Mouse (Mus musculus): ENCODE measurements around the gene Tnks2. TPM values are rescaled to one million over a fixed set of nuclear protein-coding genes. Genes with fewer than 3 reads are reported as not detected.
"Not testable (repeated sequence)": the region's sequence is repeated elsewhere in the genome, so short reads cannot be mapped to it uniquely, and the experiment has no call there.

Gene Tnks2
- total RNA-seq, 1 experiment from 2014 or later: 88.0 TPM

DNA sequence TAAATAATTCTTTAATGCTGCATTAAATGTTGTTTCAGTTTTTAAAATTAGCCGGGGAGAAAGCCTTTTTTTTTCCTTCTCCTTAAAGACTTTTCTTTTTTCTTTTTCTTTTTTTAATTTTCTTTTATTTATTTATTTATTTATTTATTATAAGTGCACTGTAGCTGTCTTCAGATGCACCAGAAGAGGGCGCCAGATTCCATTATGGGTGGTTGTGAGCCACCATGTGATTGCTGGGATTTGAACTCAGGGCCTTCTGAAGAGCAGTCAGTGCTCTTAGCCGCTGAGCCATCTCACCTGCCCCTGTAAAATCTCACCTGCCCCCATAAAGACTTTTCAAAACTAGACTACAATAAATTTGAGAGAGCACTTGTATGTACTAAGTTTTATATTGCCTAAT is 34.6 kb downstream of the Tnks2 start:
- not testable (repeated sequence) for ATAC-seq (replicated peaks in 1 of 2; ENCODE audit: insufficient read depth in 1 of 2, low FRiP score in 2 of 2, low TSS enrichment in 1 of 2, low read depth in 1 of 2, poor library complexity in 2 of 2, severe bottlenecking in 2 of 2)

DNA sequence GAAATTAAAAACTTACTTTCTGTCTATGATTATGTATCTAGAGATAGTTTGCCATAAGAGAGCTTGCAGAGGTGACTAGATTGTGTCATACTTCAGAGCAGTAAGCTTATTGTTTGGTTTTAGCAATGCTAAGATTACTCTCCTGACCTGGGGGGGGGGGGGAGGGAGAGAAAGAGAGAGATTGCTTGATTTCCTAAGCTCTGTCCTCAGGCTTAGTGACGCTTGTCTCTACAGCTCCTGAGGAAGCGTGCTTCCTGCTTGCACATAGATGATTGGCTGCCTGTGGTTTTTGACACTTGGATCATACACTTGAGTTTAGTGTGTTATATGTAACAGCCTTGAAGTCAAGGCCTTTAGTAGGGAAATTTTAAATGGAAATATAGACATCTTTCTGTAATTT is 40.6 kb downstream of the Tnks2 start:
- no peak for ATAC-seq (replicated peaks in 1 of 2; ENCODE audit: insufficient read depth in 1 of 2, low FRiP score in 2 of 2, low TSS enrichment in 1 of 2, low read depth in 1 of 2, poor library complexity in 2 of 2, severe bottlenecking in 2 of 2)

DNA sequence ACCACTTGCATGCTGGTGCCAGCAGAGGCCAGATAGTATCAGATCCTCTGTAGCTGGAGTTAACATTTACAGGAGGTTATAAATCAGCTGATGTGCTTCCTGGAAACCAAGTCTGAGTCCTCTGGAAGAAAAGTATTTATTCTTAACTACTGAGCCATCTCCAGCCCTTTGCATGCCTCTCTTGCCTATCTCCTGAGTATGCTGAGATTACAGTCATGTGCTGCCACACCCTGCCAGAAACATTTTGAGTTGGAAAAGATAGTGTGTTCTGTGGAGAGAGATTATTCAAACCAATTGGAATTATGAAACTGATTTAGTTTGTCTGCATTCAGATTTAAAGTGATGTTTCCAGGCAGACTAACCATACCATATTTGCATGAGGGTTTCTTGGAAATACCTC is 43.3 kb downstream of the Tnks2 start:
- ATAC-seq (replicated peaks in 1 of 2; ENCODE audit: insufficient read depth in 1 of 2, low FRiP score in 2 of 2, low TSS enrichment in 1 of 2, low read depth in 1 of 2, poor library complexity in 2 of 2, severe bottlenecking in 2 of 2): no peak

DNA sequence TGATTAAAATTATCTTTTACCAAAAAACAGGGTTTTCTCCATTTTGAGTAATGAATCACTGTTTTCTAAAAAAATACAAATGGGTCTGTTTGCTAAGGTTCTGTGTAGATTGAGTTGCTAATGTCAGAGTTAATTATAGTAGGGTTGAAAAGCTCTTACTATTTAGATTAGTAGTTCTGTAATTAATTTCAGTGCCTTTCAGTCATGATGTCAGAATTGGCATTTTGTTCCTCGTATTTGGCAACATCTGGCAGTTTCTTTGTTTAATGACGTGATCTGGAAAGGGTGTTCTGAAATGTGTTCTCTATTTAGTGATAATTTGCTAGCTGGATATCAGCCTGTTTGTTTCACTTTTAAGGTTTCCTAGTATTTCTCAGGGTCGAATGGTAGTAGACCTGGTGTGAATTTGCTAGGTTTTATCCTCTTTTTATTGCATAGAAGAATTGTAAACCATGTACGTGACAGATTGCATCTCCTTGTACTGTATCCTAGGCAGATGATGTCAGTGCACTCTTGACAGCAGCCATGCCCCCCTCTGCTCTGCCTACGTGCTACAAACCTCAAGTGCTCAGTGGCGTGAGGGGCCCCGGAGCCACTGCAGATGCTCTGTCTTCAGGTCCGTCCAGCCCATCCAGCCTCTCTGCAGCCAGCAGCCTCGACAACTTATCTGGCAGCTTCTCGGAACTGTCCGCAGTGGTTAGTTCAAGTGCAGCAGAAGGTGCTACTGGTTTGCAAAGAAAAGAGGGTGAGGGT is 44.9 kb downstream of the Tnks2 start:
- ATAC-seq (replicated peaks in 1 of 2; ENCODE audit: insufficient read depth in 1 of 2, low FRiP score in 2 of 2, low TSS enrichment in 1 of 2, low read depth in 1 of 2, poor library complexity in 2 of 2, severe bottlenecking in 2 of 2): no peak

DNA sequence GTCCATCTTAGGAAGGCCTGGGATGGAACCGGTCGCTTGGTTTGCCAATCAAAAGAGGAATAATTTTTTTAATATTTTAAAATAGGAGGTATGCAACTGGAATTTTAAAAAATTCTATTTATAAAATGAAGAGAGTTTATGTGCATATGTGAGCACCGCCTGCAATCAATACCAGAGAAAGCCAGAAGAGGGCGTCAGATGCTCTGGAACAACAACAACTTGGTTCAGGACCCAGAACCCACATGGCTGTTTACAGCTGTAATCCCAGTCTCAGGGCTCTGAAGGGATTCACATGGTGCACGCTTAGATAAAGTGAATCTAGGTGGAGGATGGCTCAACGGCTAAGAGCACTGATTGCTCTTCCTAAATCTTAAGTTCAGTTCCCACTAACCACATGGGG is 49.1 kb downstream of the Tnks2 start:
- no peak for ATAC-seq (replicated peaks in 1 of 2; ENCODE audit: insufficient read depth in 1 of 2, low FRiP score in 2 of 2, low TSS enrichment in 1 of 2, low read depth in 1 of 2, poor library complexity in 2 of 2, severe bottlenecking in 2 of 2)

DNA sequence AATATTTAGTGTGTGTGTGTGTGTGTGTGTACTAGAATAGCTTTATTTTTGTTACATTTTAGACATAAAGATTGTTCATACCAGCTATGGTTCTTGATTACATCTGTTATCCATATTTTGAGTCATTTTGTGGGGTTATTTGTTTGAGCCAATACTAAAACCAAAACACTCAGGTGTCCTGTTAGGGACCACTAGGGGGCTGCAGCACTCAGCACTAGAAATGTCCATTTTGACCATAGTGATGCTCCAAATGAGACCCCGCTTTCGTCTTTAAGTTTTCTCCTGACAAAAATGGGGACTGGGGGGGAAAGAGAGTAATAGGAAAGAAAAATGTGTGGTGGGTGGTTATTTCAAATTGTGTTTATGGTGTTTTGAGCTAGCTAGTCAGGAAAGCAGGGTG is 52.3 kb downstream of the Tnks2 start:
- no peak for ATAC-seq (replicated peaks in 1 of 2; ENCODE audit: insufficient read depth in 1 of 2, low FRiP score in 2 of 2, low TSS enrichment in 1 of 2, low read depth in 1 of 2, poor library complexity in 2 of 2, severe bottlenecking in 2 of 2)

DNA sequence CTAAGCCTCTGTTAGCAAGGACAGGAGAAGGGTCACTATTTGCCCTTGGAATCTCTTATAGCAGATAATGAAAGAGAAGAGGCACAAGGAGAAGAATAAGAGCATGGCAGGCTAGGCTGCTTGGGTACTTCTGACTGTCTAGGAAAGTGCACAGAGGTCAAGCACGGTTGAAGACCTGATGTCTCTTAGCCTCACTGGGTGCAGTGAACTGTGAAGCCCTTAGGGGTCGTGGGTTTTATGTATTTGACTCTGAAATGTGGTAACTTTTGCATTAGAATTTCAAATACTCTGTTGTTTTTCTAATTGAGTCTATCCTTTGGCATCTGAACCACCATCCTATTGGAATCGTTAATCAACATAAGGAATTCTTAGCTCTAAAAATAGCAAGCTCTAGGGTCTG is 53.7 kb downstream of the Tnks2 start:
- ATAC-seq (replicated peaks in 1 of 2; ENCODE audit: insufficient read depth in 1 of 2, low FRiP score in 2 of 2, low TSS enrichment in 1 of 2, low read depth in 1 of 2, poor library complexity in 2 of 2, severe bottlenecking in 2 of 2): no peak

DNA sequence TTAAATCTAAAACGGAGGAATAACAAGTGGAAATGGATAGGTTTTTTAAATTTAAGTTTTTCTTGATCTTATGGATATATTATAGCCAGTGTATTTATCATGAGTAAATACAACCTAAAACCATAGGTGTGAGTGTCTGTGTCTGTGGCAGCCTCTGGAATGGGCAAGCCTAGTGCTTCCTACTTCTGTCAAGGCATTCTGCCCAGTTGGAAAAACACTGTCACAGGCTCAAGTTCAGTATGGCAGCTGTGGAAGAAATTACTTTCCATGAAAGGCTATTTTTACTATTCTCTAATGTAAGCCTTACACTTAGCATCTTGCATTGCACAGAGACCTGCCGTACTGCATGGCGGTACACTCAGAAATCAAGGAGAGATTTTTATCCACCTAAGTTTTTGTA is 57.7 kb downstream of the Tnks2 start:
- ATAC-seq (replicated peaks in 1 of 2; ENCODE audit: insufficient read depth in 1 of 2, low FRiP score in 2 of 2, low TSS enrichment in 1 of 2, low read depth in 1 of 2, poor library complexity in 2 of 2, severe bottlenecking in 2 of 2): no peak

DNA sequence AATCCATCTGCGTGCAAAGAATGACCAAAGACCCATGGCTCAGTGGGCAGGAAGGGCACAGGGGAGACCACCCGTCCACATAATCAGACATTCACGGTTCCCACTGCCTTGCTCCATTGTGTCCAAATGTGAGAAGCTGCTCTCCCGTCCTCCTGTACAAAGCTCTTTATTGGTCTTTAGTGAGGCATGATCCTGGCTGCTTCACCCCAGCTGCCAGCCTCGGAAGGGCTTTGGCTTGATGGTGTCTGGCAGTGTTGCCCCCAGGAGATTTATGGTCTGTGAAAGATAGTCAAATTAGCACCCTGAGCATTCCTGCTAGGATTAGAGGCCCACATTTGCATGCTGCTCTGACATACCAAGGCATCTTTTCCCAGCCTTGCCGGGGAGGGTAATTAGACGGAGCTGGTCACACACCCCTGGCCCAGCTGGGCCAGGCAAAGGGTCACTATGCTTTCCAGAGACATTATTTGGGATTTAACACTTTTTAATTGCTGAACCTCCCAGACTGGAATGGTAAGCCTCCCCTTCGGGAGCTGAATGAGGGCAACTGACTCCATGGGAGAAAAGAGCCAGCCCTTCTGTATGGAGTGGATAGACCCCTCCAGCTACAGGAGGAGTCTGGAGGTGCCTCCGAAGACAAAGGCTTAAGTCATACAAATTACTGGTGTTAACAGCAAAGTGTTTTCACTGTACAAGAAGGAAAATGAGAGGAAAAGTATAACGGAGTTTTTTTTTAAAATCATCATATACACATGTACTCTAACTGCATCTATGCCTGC is 62.9 kb downstream of the Tnks2 start:
- no peak for ATAC-seq (replicated peaks in 1 of 2; ENCODE audit: insufficient read depth in 1 of 2, low FRiP score in 2 of 2, low TSS enrichment in 1 of 2, low read depth in 1 of 2, poor library complexity in 2 of 2, severe bottlenecking in 2 of 2)

DNA sequence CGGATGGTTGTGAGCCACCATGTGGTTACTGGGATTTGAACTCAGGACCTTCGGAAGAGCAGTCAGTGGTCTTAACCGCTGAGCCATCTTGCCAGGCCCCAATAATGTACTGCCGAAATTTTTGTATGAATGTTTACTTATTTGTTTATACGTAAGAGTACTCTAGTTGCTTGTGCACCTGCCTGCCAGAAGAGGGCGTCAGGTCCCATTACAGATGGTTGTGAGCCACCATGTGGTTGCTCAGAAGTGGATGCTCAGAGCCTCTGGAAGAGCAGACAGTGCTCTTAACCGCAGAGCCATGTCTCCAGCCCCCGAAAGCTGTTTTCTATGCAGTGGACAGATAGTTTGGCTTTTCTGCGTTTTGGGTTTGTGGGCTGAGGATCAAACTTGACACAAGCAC is 63.7 kb downstream of the Tnks2 start:
- no peak for ATAC-seq (replicated peaks in 1 of 2; ENCODE audit: insufficient read depth in 1 of 2, low FRiP score in 2 of 2, low TSS enrichment in 1 of 2, low read depth in 1 of 2, poor library complexity in 2 of 2, severe bottlenecking in 2 of 2)

DNA sequence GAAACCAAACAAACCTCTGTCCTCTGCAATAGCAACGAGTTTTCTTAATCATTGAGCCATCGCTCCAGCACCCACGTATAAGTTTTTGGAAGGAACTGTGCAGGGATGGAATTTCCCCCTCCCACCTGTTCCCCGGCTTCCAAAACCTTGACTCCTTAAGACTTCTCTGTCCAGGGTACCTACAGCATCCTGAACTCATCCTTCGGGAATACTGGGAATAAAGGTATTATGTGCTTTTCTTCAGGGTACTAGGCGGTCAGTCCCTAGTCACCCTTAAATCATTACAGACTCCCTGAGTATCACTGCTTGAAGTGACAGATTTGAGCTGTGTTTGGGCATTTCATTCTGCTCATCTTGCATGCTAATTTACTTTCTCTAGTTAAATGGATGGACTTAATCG is 69.3 kb downstream of the Tnks2 start:
- ATAC-seq (replicated peaks in 1 of 2; ENCODE audit: insufficient read depth in 1 of 2, low FRiP score in 2 of 2, low TSS enrichment in 1 of 2, low read depth in 1 of 2, poor library complexity in 2 of 2, severe bottlenecking in 2 of 2): no peak

DNA sequence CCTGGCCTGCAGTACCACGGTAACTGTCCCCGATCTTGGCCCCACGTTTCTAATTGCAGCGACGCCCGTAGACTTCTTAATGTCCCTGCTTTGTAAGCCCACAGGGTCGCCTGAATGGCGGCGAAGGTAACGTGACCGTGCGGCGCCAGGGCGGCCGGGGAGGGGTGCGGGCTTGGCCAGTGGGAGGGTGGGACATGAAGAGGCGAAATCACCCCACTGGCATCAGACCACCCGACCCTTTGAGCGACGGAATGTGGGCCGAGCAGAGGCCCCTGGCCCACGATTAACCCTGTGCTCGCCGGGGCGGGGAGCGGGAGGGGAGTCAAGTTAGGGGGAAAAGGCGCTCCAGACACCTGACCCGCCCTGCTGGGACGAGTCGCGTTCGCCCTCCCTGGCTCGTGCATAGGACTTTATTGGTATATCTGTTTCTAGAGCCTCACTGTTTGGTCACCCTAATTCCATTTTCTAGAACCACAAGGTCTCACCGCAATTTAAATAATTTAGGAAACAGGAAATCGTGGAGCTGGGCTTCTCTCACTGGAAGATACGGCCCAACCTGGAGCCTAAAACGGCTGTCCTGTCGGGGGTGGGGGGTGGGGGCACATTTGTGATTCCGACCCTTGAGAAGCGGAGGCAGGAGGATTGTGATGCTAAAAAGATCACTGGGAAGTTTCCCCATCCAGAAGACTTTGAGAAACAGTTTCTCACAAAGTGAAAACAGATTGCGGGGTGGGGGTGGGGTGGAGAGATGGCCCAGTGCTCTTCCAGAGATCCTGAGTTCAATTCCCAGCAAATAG is 70.4 kb downstream of the Tnks2 start:
- ATAC-seq (replicated peaks in 1 of 2; ENCODE audit: insufficient read depth in 1 of 2, low FRiP score in 2 of 2, low TSS enrichment in 1 of 2, low read depth in 1 of 2, poor library complexity in 2 of 2, severe bottlenecking in 2 of 2): peak; percentile 62 to 73

DNA sequence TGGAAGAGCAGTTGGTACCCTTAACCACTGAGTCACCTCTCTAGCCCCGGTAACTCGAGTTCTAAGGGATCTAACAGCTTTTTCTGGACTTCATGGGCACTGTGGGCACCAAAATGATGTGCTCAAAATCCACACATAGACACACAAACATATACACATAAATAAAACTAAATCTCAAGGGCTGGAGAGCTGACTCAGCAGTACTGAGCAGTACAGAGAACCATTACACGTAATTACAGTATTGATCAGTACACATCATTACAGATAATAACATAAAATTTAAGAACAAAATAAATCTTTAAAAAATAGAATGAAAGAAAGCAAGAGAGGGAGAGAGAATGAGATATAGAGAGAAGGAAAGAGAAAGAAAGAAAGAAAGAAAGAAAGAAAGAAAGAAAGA is 75.1 kb downstream of the Tnks2 start:
- no peak for ATAC-seq (replicated peaks in 1 of 2; ENCODE audit: insufficient read depth in 1 of 2, low FRiP score in 2 of 2, low TSS enrichment in 1 of 2, low read depth in 1 of 2, poor library complexity in 2 of 2, severe bottlenecking in 2 of 2)

DNA sequence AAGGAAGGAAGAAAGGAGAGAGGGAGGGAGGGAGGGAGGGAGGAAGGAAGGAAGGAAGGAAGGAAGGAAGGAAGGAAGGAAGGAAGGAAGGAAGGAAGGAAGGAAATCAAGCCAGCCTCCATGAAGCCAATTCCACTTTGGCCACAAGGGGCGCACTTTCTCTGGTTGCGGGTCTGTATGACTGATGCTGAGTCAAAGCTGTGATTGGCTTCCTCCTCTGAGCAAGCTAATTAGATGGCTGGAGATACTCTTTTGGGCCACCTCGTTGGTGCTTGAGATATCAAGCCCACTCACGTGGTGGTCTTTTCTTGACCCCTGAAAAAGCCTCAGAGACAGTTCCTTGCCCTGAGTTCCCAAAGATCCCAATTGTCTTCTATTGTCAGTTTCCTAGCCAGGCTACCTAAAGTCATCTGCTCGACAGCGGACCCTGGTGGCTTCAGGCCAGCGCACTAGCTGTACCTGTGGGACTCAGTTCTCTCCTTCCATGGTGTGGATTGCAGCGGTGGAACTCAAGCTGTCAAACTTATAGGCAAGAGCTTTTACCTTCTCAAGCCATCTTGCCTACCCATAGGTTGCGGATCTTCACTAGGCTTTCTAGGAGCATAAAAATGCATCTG is 75.8 kb downstream of the Tnks2 start:
- peak; percentile 68 to 78 for ATAC-seq (replicated peaks in 1 of 2; ENCODE audit: insufficient read depth in 1 of 2, low FRiP score in 2 of 2, low TSS enrichment in 1 of 2, low read depth in 1 of 2, poor library complexity in 2 of 2, severe bottlenecking in 2 of 2)

DNA sequence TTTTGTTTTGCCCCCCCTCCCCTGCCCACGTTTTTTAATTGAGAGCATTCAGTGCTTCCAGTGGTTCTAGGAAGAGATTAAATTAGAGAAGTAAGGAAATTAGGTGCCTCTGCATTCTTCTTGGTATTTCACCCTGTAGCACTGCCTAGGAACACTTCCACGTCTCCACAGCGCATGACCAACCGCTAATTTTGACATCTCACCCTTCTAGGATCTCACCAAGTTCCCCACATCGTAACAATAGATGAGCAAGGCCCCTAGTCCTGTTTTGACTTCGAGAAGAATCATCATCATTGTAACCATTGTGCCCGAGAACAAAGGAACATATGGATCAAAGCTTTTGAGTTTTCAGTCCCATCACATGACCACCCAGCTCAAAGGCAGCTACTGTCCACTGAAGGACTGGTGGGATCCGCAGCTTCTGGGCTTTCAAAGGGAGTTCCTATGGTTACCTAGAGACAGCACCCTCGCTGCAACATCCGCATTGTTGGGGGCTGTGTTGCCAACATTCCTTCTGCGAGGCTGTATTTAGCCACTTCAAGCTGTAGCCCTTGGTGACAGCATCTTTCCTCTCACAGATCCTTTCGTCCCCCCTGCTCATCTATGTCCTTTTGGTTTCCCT is 76.5 kb downstream of the Tnks2 start:
- ATAC-seq (replicated peaks in 1 of 2; ENCODE audit: insufficient read depth in 1 of 2, low FRiP score in 2 of 2, low TSS enrichment in 1 of 2, low read depth in 1 of 2, poor library complexity in 2 of 2, severe bottlenecking in 2 of 2): no peak

DNA sequence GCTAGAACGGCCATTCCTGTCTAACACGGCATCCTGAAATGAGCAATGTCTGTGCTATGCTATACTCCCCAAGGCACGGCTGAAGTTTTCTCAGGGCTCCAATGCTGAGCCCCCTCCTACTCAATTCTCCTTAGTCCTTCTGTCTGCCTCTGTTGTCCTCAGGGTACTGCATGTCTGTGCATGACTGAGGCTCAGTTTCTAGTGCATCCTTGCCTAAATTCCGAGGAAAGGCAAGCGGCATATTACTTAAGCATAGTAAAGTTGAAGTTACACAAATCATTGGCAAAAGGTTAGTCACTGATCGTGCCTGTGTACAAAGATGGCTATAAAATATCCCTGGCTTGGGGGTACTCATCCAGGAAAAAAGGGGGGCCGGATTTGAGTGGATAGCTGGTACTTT is 79.0 kb downstream of the Tnks2 start:
- ATAC-seq (replicated peaks in 1 of 2; ENCODE audit: insufficient read depth in 1 of 2, low FRiP score in 2 of 2, low TSS enrichment in 1 of 2, low read depth in 1 of 2, poor library complexity in 2 of 2, severe bottlenecking in 2 of 2): no peak

DNA sequence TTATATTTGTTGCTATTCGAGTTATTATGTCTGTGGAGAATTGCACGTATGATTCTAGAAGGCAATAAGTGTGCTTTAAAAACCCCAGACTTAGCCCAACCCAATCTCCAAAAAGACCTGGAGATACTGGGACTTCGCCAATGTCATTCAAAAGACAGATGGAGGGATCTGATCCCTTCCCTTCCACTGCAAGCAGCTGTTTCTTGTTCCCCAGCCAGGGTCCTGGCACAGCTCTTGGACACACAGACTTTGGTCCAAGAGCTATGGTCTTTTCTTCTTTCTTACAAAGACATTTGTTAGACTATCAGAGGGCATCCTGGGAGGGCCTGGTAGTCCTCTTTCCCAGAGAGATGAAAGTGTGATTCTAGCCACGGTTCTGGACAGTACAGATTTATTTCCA is 82.2 kb downstream of the Tnks2 start:
- no peak for ATAC-seq (replicated peaks in 1 of 2; ENCODE audit: insufficient read depth in 1 of 2, low FRiP score in 2 of 2, low TSS enrichment in 1 of 2, low read depth in 1 of 2, poor library complexity in 2 of 2, severe bottlenecking in 2 of 2)

Measured in hematopoietic stem cell, adult 5-6 weeks (primary cell).